Comparison of ENCODE assay signal across 17 mouse cellular contexts in genomic region chr2:138515531-138515930, GRCm38 (mm10).
"Had no signal": no experiment of that assay in that cellular context is flagged by ENCODE, and none has a peak within 500 bp of the region (broad histone marks: within the 10 kb centered on the region; RNA-seq: fewer than 3 reads in every experiment).

No protein-coding gene starts in this region.

- ATAC-seq: midbrain, embryonic 13.5 days; midbrain, embryonic 15.5 days had no signal

- H3K4me1 ChIP-seq: midbrain, embryonic 13.5 days; midbrain, embryonic 15.5 days; neural tube, embryonic 13.5 days; neural tube, embryonic 15.5 days had no signal

- H3K4me2 ChIP-seq: lung, embryonic 14.5 days; midbrain, embryonic 11.5 days; midbrain, embryonic 13.5 days; midbrain, embryonic 15.5 days; neural tube, embryonic 13.5 days; neural tube, embryonic 15.5 days had no signal

- H3K9ac ChIP-seq: lung, embryonic 14.5 days; midbrain, embryonic 13.5 days; midbrain, embryonic 15.5 days; neural tube, embryonic 13.5 days; neural tube, embryonic 15.5 days had no signal

- H3K36me3 ChIP-seq: midbrain, embryonic 13.5 days; midbrain, embryonic 15.5 days; neural tube, embryonic 13.5 days; neural tube, embryonic 15.5 days had no signal

- H3K27me3 ChIP-seq: midbrain, embryonic 13.5 days; midbrain, embryonic 15.5 days; neural tube, embryonic 13.5 days; neural tube, embryonic 15.5 days had no signal

- H3K9me3 ChIP-seq: midbrain, embryonic 13.5 days; midbrain, embryonic 15.5 days; neural tube, embryonic 13.5 days; neural tube, embryonic 15.5 days had no signal

- H3K4me3 ChIP-seq: midbrain, embryonic 13.5 days; midbrain, embryonic 15.5 days; neural tube, embryonic 13.5 days; neural tube, embryonic 15.5 days had no signal

- H3K27ac ChIP-seq: midbrain, embryonic 13.5 days; midbrain, embryonic 15.5 days; neural tube, embryonic 13.5 days; neural tube, embryonic 15.5 days had no signal

- DNase-seq: lung, adult 18-20 months; lung, embryonic 14.5 days; lung, postnatal 10 days; lung, postnatal 4 days; retina, postnatal 1 day; right cerebral cortex, adult 18-20 months; right cerebral cortex, postnatal 25 days; right cerebral cortex, postnatal 4 days; spleen, adult 18-20 months; thymus, adult 18-20 months; thymus, postnatal 14 days; thymus, postnatal 36 days had no signal
